Mouse (Mus musculus) c-Kit-positive CD71-positive TER-119-positive erythroid progenitor cells, embryonic 14.5 days (primary cell): ENCODE measurements around the gene Gm20388.

Source experiments
- DNase-seq: peaks from one replicate; pipeline ENCODE4 v3.0.0-alpha.2; 2013; ENCODE audit warnings: low spot score

Gm20388 gene

GRCm38 (mm10) chr8:120746007-120746701, 835.5 kb downstream of the Gm20388 start:
- DNase-seq, result no peak

- DNase-seq, result no peak
Observed at GRCm38 (mm10) chr8:120747286-120747685, 836.6 kb downstream of the Gm20388 start.

- no peak for DNase-seq
Observed at GRCm38 (mm10) chr8:120750616-120751015, 840.0 kb downstream of the Gm20388 start.

- no peak for DNase-seq
Observed at GRCm38 (mm10) chr8:120751226-120752081, 840.8 kb downstream of the Gm20388 start.

- no peak for DNase-seq
Observed at GRCm38 (mm10) chr8:120752082-120752452, 841.4 kb downstream of the Gm20388 start.

GRCm38 (mm10) chr8:120753476-120753875, 842.8 kb downstream of the Gm20388 start:
- DNase-seq, result no peak

- DNase-seq, result no peak
Observed at GRCm38 (mm10) chr8:120755306-120756297, 845.0 kb downstream of the Gm20388 start.

- DNase-seq, result no peak
Observed at GRCm38 (mm10) chr8:120758005-120758404, 847.4 kb downstream of the Gm20388 start.

- no peak for DNase-seq
Observed at GRCm38 (mm10) chr8:120759847-120760246, 849.2 kb downstream of the Gm20388 start.

GRCm38 (mm10) chr8:120760341-120761215, 849.9 kb downstream of the Gm20388 start:
- no peak for DNase-seq

GRCm38 (mm10) chr8:120763267-120763666, 852.6 kb downstream of the Gm20388 start:
- no peak for DNase-seq

- no peak for DNase-seq
Observed at GRCm38 (mm10) chr8:120764638-120765037, 854.0 kb downstream of the Gm20388 start.

- no peak for DNase-seq
Observed at GRCm38 (mm10) chr8:120766622-120767021, 856.0 kb downstream of the Gm20388 start.

GRCm38 (mm10) chr8:120768454-120769218, 858.0 kb downstream of the Gm20388 start:
- no peak for DNase-seq

GRCm38 (mm10) chr8:120777184-120777583, 866.5 kb downstream of the Gm20388 start:
- no peak for DNase-seq

GRCm38 (mm10) chr8:120777732-120778131, 867.1 kb downstream of the Gm20388 start:
- DNase-seq, result no peak

GRCm38 (mm10) chr8:120779106-120779505, 868.5 kb downstream of the Gm20388 start:
- no peak for DNase-seq

GRCm38 (mm10) chr8:120783781-120784180, 873.1 kb downstream of the Gm20388 start:
- no peak for DNase-seq

- no peak for DNase-seq
Observed at GRCm38 (mm10) chr8:120786753-120787152, 876.1 kb downstream of the Gm20388 start.

GRCm38 (mm10) chr8:120787631-120788030, 877.0 kb downstream of the Gm20388 start:
- DNase-seq, result no peak
